Mouse (Mus musculus): ENCODE measurements around the gene Nat8f1.
"Not testable (repeated sequence)": the region's sequence is repeated elsewhere in the genome, so short reads cannot be mapped to it uniquely, and the experiment has no call there.

Nat8f1 gene

DNA sequence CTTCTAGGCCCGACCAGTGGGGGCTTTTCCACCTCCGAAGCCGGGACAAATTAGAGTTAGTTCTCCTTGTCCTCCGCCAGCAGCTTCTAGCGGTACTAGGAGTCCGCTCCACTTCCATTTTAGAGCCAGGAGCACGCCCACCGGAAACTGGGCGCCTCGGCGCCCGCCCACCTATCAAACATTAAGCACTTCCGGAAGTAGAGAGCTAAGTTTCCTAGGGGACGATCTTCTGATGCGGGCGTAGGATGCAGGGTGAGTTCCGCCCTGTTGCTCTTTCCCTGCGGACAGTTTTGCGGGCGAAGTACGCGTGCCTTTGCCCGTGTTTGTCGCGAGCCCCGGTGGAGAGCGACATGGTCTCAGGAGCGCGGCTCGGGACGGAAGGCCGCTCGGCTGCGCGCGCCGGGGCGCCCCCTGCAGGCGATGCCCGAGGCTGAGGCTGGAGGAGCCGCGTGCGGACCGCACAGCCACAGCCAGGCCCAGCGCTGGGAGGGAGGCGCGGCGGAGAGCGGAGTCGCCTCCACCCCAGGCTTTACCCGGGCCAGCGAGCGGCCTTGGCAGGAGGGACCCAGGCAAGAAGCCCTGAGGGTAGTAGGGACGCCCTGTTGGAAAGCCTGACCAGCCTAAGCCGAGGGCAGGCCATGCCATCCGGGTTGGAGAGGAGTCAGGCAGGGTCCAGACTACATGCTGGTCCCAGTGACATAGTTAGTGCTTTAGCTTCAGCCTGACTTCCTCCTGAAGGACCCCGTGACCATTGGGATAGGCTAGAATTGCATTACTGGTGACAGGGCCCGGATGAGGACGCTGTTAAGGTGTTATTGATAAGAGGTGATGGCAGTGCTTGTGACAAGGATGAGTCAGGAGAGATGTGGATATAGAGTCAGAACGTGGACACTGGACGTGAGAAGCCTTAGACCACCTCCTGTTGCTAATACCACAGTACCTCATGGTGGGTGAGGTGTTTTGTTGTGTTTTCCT, at the start of gene Nat8f1:
Nat8f1 (minus strand) TSS at position 149 of the 975 bp plus-strand sequence.
- peak; percentile 91 for DNase-seq

DNA sequence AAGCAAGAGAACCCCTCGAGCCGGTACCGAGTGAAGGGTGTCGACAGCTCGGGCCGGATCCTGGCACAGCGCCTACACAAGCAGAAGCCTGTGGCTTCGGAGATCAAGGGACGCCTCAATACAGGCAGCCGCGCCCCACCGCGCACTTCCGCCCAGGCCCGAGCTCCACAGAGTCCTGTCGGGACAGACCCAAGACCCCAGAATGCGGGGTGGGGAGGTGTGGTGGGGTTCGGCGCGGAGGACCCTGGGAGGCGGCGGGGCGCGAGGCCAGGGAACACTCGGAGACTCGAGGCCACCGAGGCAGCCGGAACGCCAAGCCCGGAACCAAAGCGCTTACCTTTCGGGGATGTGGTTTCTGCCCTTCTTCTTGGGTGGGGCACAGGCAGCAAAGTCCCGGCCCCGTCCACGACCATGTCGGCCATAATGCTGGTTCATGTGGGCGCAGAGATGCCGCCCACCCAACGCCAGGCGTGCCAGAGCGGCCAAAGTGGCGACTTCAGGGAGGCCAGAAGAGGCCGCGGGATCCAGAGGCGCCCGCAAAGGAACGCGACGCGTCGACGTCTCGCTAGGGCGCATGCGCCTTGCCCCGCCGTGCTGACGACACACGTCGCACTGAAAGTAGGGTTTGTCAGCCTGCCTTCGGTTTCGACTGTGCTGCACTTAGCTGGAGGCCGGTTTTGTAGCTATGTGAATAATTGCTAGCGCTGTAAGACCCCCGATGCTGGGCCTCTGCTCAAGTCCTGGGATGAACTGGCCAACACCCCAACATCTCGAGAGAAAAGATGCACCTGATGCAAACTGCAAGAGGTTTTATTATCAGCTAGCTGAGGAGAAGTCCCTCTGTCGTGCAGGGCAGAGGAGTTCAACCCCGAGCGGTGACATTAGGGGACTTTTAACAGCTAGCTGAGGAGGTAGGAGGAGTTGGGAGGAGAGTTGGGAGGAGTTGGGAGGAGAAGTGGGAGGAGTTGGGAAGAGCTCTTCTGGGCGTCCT, 45.9 kb upstream of the Nat8f1 start, which contains the start of gene Dusp11:
Dusp11 (minus strand) TSS at position 567 of the 991 bp plus-strand sequence.
- peak; percentile 95 for DNase-seq

DNA sequence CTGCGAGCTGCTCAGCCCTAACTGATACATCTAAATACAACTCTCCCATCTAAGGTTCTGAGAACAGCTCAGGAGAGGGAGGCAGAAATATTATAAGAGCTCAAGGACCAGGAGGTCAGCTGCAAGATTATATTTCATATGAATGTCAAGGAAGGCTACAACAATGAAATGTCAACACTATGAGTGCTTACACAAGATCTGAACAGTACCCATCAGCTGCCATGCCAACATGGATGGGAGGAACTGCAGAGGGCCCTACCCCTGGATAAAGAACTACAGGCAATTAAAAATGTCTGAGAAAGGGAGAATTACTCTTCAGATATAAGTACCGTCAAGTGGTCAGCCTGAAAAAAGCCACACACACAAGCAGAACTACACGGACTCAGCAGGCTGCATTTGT, 42.1 kb upstream of the Nat8f1 start:
- no peak for DNase-seq

DNA sequence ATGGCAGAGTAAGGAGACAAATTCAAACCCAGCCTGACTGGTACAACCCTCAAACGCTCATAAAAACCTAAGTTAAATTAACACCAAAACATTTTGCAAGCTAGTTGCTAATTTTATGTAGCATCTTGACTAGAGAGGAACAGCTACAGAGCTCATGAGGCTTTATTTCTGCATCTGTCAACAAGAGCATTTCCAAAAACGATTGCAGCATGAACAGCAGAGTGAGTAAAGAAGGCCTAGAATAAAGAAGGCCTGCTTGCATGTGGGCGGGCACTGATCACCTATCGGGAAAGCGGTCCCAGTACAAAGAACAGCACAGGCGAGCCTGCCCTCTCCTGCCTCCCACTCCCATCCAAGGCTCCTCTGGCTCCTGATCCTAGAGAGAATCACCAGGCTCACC, 33.1 kb upstream of the Nat8f1 start:
- no peak for DNase-seq

DNA sequence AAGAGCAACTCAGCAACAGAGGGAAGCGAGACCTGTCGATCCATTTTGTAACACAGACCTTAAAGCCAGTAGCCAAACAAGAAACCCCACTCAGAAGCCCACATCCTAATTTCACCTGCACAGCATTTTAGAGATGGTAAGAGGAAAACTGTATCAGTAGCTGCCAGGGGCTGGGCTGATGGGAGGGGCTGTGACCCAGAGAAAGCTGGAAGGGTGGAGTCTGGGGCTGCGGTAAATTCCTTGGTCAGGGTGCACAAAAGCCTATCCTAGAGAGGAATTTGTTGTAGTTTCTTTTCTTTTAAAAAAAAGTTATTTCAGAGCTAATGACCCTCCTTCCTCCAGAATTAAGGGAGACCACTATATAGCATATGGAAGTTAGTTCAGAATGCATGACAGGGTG, 27.0 kb upstream of the Nat8f1 start:
- DNase-seq = peak; percentile 43

DNA sequence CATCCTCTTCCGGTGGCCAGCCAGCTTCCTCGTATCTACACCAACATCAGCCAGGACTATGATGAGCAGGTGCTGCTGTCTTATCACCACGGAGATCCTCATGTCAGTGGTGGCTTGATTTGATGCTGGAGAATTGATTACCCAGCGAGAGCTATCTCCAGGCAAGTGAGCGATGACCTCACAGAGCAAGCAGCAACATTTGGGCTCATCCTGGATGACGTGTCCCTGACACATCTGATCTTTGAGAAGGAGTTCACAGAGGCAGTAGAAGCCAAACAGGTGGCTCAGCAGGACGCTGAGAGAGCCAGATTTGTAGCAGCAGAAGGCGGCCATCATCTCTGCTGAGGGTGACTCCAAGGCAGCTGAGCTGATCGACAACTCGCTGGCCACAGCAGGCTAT, 23.2 kb upstream of the Nat8f1 start:
- no peak for DNase-seq

DNA sequence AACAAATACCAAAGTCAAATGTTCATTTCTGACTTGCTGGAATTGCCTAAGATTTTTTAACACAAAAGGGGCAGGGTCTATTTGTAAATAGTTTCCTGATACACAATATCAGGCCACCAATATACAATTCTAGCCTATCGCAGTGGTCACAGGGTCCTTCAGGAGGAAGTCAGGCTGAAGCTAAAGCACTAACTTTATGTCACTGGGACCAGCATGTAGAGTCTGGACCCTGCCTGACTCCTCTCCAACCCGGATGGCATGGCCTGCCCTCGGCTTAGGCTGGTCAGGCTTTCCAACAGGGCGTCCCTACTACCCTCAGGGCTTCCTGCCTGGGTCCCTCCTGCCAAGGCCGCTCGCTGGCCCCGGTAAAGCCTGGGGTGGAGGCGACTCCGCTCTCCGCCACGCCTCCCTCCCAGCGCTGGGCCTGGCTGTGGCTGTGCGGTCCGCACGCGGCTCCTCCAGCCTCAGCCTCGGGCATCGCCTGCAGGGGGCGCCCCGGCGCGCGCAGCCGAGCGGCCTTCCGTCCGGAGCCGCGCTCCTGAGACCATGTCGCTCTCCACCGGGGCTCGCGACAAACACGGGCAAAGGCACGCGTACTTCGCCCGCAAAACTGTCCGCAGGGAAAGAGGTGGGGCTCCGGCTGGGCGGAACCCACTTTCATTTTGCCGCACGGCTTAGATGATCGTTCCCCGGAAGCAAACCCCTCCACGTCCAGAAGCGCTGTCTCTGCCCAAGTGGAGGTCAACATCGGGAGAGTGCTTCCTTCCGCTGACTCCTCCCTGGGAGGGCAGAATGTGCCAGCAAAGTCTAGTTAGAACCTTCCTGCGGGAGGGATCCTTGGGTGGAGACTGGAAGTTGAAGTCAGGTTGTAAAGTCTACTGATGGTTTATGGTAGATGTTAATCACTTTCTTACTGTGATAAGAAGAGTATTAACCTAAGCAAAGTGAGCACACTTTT, 21.3 kb upstream of the Nat8f1 start:
- DNase-seq = peak; percentile 85

DNA sequence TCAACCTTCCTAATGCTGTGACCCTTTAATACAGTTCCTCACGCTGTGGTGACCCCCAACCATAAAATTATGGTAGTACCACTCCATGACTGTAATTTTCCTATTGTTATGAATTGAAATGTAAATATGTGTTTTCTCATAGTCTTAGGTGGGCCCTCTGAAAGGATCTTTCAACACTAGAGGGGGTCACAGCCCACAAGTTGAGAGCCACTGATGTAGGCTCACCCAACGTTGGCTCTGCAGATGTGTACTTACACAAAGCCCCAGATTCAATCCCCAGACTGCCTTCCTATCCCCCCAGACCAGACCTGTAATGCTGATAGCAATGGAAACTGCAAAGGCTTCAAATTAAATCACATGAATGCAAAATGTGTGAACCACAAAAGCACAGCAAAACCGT, 20.2 kb upstream of the Nat8f1 start:
- no peak for DNase-seq

DNA sequence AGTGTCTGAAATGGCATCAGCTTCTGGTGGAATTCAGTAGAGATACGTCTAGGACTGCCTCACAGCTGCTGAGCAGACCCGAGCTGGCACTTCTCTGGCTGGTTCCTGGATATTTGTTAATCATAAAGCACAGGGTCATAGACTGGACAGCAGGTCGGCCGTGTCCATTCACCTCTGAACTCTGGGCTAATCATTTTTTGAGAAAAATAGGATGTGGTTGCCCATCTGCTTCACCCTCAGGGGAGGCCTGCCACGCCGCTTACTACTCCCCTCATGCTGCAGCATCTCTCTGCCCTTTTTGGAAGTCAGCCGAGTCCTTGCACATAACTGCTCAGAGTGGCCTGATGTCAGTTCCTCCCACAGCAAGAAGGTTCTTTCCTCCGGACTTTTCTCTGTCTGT, 18.6 kb upstream of the Nat8f1 start:
- DNase-seq = no peak

DNA sequence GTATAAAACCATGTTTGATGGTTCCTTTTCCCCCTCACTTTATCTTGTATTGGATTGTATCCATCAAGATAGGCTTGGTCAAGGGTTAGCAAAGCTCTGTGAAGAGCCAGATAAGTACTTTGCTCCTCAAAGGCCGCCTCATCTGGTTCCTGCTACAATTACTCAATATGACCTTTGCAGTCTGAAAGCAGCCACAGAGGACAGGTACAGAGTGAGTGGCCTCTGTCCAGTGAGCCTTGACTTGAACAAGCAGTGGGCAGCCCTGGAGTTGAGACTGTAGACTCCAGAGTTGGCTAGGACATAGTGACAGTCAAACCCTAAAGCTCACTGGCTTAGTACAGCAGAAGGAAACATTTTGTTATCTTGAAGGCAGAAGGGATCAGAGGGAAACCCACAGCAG, 13.8 kb upstream of the Nat8f1 start:
- DNase-seq = no peak

DNA sequence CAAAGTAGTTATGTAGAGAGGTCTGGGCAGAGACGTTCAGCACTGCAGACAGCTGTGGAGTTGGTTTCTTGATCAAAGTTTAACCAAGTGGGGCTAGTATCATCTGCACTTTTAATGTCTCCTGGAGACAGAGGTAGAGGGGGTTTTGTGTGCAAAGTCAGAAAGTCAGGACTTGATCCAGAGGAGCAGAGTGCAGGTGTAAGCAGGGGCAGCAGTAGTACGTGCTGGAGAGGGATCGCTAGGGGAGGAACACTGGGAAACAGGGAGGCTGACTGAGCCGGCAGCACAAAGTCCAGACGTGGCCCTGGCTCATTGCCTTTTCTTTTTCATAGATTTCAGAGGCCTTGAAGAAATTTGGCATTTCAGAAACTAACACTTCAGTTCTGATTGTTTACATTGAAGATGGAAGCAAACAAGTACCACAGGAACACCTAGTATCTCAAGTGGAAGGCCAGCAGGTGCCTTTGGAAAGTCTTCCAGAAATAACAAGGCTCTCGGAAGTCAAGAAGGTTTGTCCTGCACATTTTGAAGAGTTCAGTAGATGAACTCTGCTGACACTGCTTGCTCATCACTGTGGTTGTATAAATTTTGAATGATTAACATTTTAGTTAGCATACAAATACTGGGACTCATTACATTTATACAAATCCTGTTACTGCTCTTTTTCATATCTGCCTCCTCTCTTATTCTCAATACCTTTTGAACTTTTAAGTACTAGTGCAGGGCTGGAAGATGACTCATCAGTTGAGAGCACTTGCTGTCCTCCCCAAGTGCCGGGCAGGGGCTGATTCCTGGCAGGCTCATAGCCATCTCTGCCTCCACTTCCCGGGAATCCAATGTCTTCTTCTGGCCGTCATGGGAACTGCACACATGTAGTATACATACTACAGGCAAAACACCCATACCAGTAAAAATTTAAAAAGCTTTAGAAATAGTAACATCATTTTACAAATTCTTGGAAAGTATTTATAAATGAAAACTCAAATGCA, 12.3 kb upstream of the Nat8f1 start:
- DNase-seq = no peak

DNA sequence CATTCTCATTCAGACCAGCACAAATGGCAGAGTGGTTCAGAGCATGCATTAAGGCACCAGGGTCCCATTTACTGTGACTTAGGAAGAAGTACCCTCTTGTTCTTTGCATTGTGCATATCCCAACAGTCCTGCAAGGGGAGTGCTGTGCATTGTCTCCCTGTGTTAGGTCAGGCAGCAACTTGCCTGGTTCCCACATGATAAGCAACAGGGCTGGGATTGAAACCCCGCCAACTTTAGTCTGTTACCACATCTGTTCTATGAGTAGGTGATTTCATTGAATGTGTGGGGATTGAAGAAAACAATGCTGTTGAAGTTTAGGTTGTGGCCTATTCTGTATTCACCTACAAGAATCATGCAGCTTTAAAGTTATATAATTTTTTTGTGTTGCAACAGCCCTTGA, 11.2 kb upstream of the Nat8f1 start:
- no peak for DNase-seq

DNA sequence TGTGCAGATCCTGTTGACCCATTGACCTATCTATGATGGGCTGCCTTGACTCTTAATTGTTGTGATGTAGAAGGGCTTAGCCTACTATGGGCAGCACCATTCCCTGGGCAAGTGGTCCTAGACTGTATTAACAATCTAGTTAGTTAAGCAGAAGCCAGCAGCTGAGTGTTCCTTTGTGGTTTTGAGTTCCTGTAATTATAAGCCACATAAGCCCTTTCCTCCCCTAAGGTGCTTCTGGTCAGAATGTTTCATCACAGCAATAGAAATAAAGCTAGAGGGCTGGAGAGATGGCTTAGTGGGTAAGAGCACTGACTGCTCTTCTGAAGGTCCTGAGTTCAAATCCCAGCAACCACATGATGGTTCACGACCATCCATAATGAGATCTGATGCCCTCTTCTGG, 8.2 kb upstream of the Nat8f1 start:
- no peak for DNase-seq

DNA sequence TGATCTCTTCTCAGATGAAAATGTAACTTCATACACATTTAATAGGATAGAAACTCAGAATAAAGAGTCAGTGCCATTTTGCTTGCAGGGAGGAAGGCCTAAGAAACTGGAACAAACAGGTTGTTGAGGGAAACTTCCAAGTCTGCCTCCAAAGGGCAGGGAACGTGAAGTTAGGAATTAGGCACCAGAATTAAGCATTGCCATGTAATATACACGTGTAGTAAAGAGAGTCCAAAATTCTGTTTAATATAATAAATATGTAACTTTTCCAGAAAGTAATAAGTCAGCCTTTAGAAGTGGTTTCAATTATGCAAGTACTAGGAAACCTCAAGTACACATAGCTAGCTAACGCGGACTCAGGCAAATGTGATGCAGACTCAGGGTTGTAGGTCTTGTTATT, 3.9 kb upstream of the Nat8f1 start:
- DNase-seq = no peak

DNA sequence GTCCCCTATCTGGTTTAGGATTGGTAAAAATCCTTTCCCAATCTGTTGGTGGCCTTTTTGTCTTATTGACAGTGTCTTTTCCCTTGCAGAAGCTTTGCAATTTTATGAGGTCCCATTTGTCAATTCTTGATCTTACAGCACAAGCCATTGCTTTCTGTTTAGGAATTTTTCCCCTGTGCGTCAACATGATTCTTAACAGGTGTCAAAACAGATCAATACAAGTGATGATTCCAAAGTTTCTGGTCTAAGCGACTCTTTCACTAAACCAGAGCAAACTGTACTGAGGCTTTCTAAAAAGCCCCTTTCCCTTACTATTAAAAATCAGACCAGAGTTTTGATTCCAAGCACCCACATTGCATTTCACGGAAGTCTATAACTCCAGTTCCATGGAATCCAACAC, 2.9 kb upstream of the Nat8f1 start:
- DNase-seq = not testable (repeated sequence)

DNA sequence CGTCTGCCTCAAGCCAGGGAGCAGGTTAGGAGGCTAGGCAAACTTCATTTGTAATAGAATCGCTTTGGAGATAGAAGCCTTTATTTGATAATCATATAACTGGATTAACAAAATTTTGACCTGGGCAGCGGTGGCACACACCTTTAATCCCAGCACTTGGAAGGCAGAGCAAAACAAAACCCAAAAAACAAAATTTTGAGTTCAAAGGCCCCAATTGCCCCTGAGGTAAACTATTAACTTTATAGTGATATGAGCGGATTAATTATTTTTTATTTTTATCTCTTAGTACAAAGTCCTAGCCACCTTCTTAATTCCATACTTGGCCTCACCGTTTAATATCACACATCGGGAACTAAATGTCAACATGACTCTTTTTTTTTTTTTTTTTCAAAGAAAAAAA, 1.1 kb upstream of the Nat8f1 start:
- no peak for DNase-seq

DNA sequence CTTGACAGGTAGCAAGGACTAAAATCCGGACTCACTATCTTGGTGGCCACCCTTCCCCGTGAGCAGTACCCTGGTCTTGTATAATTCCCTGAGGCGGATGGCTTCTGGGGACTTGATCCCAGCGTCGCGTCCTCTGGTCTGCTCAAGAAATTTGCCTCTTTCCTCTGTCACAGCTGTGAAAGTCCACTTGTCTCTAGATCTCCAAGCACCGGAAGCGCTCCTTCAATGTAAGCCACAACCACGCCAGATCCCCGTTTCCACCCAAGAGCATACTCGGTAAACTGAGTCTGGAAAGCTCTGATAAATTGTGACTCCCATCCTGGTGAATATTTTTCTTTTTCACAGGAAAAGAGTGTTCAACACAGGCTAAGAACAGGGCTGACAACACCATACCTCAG, 347 bp downstream of the Nat8f1 start:
- peak; percentile 26 for DNase-seq

DNA sequence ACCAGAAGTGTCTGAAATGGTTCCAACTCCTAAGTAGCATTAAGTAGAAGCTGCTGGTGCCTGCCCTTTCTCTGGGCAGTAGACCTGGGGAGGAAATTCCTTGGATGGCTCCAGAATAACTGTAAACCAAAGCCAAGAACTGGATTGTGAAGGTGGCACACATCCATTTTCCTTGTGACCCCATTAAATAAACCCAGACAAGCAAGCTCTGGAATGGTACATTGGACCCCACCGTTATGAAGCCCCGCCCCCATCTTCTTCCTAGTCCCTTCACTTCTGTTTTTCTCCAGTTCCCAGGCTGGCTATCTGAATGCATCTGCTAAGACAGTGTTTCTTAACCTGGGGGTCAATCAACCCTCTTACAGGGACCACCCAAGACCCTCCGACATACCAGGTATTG, 3.9 kb downstream of the Nat8f1 start, which contains the start of gene Tprkb:
Tprkb (plus strand) TSS at position 279 of the 400 bp plus-strand sequence.
- DNase-seq = no peak

DNA sequence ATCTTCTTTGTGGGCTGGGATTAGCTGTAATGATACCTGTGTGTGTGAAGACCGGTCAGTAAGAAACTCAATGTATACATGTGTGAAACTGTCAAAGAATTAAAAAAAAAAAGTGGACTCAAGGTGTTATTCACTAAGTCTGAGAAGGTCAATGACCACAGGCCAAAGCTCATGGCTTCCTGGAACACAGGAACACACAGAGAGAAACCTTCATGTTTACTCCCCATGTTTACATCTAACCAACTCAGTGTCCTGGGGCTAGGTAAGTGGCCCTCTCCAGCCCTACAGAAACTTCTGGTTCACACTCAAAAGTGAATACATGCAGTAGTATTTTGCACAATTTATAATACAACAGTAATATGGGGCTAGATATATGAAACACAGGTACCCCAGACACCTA, 5.8 kb downstream of the Nat8f1 start:
- DNase-seq = no peak

DNA sequence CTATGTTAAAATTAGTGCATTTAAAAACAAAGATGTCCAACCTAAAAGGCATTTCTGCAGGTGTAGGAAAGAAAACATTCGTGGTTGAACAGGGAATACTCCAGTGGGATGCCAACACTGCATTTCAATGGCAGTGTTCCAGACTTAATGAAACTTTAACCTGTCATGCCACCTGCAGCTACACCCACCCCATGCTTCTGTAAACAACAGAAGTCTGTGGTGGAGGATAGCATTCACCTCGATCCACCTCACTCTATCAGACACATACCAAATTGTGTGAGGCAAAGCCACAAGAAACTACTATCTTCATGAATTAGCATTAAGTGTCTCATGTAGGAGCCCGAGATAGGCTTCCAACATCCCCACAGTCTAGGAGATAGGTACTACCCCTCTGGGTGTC, 7.1 kb downstream of the Nat8f1 start:
- DNase-seq = no peak

DNA sequence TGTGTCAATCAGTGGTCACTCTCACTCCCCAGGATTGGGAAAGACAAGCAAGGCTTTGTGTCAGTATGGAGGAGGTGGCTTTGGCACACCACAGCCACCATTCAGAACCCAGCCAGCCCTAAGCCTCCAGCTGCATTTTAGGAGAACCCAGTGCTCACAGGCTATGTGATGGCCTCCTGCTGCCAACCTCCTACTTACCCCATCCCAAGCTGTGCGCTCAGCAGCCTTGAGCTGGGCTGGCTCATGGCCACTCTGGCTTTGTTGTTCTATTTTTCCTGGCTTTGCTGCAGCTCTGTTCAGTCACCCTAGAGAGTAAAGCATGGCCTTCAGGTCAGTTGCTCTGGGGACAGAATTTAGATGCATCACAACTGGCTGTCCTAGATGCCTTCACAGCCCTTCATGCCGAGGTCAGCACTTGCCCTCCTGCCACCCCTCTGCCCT, 8.6 kb downstream of the Nat8f1 start:
- not testable (repeated sequence) for DNase-seq
